Comparison of ENCODE assay signal across 26 mouse cellular contexts in the genomic region with DNA sequence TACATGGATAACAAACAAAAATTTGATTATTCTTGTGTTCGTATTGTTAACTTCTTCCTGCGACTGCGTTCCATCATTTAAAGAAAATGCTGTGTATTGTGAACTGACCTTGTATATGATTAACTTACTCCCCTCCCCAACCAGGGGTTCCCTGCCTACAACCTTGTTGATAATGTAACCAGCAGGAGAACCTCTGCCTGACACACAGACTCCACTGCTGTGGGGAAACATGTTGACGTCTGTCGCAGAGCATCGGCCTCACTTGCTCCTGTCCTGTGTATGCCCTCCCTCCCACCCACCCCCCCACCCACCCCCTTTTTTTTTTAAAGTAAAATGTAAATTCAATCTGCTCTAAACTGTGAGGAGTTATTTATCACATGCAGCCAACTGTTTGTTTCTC. TPM values are rescaled to one million over a fixed set of nuclear protein-coding genes. Genes with fewer than 3 reads are reported as not detected.
"Had no signal": no experiment of that assay in that cellular context is flagged by ENCODE, and none has a peak within 500 bp of the region (broad histone marks: within the 10 kb centered on the region; RNA-seq: fewer than 3 reads in every experiment).

No protein-coding gene starts in this region.

- H3K4me2 ChIP-seq: heart, embryonic 12.5 days; hindbrain, embryonic 13.5 days; hindbrain, embryonic 15.5 days; kidney, embryonic 15.5 days; limb, embryonic 13.5 days; limb, embryonic 15.5 days; liver, embryonic 11.5 days had no signal

- H3K27me3 ChIP-seq: hindbrain, embryonic 13.5 days; hindbrain, embryonic 15.5 days; kidney, embryonic 15.5 days; limb, embryonic 13.5 days; limb, embryonic 15.5 days had no signal

- DNase-seq: forebrain, postnatal 0 days; gastrocnemius, postnatal 14 days; gastrocnemius, postnatal 36 days; heart, adult 18-20 months; heart, postnatal 10 days; kidney, adult 11 months; kidney, adult 2 months; kidney, adult 9 months; layer of hippocampus, adult 9-11 months; layer of hippocampus, postnatal 36 days; left cerebral cortex, postnatal 4 days had no signal

- H3K27ac ChIP-seq: heart, embryonic 10.5 days; hindbrain, embryonic 13.5 days; hindbrain, embryonic 15.5 days; hindbrain, postnatal 0 days; kidney, embryonic 15.5 days; limb, embryonic 13.5 days; limb, embryonic 15.5 days; liver, embryonic 14.5 days had no signal

- H3K9me3 ChIP-seq: heart, embryonic 10.5 days; heart, embryonic 12.5 days; hindbrain, embryonic 13.5 days; hindbrain, embryonic 15.5 days; kidney, embryonic 15.5 days; limb, embryonic 13.5 days; limb, embryonic 15.5 days had no signal

- H3K4me3 ChIP-seq: heart, embryonic 10.5 days; heart, embryonic 12.5 days; hindbrain, embryonic 13.5 days; hindbrain, embryonic 15.5 days; kidney, embryonic 15.5 days; limb, embryonic 13.5 days; limb, embryonic 15.5 days had no signal

- ATAC-seq: forebrain, postnatal 0 days; hindbrain, postnatal 0 days; intestine, embryonic 16.5 days had no signal

- H3K9ac ChIP-seq: forebrain, postnatal 0 days; heart, embryonic 12.5 days; hindbrain, embryonic 13.5 days; hindbrain, embryonic 15.5 days; kidney, embryonic 15.5 days; limb, embryonic 13.5 days; limb, embryonic 15.5 days; liver, embryonic 14.5 days had no signal

- H3K4me1 ChIP-seq: hindbrain, embryonic 13.5 days; hindbrain, embryonic 15.5 days; limb, embryonic 13.5 days; limb, embryonic 15.5 days had no signal

RNA-seq across cellular contexts. Expression of a gene that starts 50.9 kb away (rescaled TPM):
- total RNA-seq: forebrain, postnatal 0 days; gastrocnemius, adult 18-20 months; heart, adult 18-20 months; layer of hippocampus, adult 18-20 months; left cerebral cortex, adult 18-20 months; left cerebral cortex, postnatal 25 days; left cerebral cortex, postnatal 4 days had no signal

RNA-seq across cellular contexts. Expression of a gene that starts 57.7 kb away (rescaled TPM):
- total RNA-seq: hindbrain, postnatal 0 days had no signal
- polyA plus RNA-seq: heart, embryonic 12.5 days; hindbrain, embryonic 13.5 days; hindbrain, embryonic 15.5 days had no signal
